Mouse (Mus musculus) lung, postnatal 10 days (tissue): ENCODE data around the gene Gm10197.
A peak's percentile ranks its signal among the peaks of the same experiment; 100 is the strongest.

ENCODE experiments used
- DNase-seq: peaks from one replicate; pipeline ENCODE4 v3.0.0; 2021

Gm10197 gene

DNA sequence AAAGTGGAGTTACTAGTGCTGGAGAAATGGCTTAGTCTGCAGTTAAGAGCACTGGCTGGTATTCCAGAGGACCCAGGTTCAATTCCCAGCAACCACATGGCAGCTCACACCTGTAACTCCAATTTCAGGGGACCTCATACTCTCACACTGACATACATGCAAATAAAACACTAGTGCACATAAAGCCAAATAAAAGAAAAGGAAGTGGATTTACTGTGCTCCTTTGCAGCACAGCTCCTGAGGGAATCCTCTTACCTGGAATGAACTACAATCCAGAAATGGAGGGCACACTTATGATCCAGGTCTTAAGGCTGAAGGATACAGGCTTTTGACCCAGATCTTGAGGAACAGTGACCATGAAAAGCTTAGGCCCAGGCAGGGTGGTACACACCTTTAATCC is 22.1 kb upstream of the Gm10197 start:
- DNase-seq = no peak

GRCm38 (mm10) chr19:53392781-53393343 is 21.3 kb upstream of the Gm10197 start:
- DNase-seq = no peak

DNA sequence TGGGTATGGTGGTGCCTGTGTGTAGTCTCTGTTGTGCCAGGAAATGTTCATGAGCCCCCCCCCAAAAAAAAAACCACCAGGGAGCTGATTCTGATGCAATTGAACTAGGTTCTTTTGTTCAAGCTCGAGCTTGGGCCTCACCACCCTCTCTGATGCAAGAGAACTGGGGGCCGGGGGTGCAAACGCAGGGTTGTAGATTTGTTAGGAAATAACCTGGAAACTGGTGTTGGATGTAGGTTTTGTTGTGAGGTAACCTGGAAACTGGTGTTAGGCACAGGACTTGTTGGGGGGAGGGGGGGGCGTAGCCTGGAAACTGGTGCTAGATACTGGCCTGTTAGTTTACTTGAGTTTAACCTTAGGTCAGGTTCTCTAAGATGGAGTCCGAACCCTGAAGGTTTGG is 20.2 kb upstream of the Gm10197 start:
- DNase-seq = no peak

- DNase-seq = no peak
Observed at GRCm38 (mm10) chr19:53391386-53391785, 19.8 kb upstream of the Gm10197 start.

DNA sequence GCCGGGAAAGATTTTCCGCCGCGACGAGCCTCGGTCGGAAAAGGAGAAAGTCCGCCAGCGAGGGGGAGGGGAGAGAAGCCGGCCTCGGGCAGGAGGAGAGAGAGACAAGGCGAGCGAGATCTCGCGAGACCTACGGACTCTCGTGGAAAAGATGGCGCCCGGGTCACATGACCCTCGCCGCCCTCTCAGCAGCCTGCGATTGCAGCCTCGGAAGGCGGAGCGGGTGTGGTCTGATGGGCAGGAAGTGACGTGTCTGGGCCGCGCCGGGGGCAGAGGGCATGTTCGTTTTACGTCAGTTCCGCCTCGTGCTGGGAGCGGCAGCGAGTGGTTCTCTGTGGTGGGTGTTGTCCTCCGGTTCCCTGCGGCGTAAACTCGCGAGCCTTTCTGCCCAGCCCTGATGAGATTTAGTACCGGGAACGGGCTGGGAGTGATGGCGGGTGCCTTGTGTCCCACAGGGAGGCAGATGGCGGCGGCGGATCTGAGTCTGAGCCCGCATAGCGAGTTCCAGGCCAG is 19.0 kb upstream of the Gm10197 start, which contains the start of gene Smndc1:
Smndc1 (minus strand) TSS at position 84 of the 513 bp plus-strand sequence.
- peak; percentile 100 for DNase-seq

DNA sequence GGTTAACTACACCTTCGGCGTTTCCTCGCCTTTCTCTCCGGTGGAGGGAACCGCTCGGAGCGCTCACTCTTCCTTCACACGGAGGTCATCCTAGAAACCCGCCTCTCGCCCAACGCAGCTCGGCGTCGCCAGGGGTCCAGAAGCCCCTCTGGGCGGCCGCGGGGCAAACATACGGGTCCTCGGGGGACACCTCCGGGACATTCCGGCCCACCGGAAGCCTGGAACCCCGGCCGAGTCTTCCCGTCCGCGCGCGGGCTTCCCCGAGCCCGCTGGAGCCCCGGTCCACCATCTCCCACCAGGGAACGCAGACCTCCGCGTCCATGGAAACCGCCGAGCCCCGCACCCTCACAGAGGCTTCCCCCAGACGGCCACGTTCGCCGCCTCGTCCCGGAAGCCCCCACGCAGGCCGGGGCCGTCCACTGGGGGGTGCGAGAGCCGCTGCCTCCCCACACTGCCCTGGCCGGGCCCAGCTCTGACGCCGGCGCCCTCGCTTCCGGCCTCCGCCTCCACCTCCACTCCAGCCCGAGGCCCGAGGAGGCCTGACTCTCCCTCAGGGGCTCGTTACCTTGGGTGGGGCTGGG is 18.4 kb upstream of the Gm10197 start:
- DNase-seq = no peak

GRCm38 (mm10) chr19:53389417-53389816 is 17.9 kb upstream of the Gm10197 start:
- no peak for DNase-seq

- no peak for DNase-seq
Observed at GRCm38 (mm10) chr19:53383336-53383735, 11.8 kb upstream of the Gm10197 start.

- DNase-seq = no peak
Observed at GRCm38 (mm10) chr19:53378421-53378820, 6.9 kb upstream of the Gm10197 start.

DNA sequence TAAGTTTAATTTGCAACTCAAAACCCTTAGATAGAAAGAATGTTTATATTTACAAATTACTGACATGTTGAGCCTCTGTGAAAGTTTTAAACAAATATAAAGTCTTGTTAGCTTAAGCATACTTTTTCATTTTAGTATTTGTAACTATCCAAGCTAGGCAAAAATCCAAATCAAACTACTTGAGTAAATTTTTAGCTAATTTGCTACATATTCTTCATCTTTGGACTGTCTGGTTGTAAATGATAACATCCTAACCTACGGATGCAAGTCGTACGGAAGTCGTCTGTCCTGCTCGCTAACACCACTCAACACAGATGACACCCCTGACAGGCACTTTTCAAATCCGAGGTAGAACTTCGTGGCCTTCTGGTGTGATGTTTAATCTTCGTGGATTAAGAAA is 6.1 kb upstream of the Gm10197 start:
- no peak for DNase-seq

- DNase-seq = no peak
Observed at GRCm38 (mm10) chr19:53375816-53376215, 4.2 kb upstream of the Gm10197 start.

GRCm38 (mm10) chr19:53375299-53375698 is 3.7 kb upstream of the Gm10197 start:
- DNase-seq = no peak

DNA sequence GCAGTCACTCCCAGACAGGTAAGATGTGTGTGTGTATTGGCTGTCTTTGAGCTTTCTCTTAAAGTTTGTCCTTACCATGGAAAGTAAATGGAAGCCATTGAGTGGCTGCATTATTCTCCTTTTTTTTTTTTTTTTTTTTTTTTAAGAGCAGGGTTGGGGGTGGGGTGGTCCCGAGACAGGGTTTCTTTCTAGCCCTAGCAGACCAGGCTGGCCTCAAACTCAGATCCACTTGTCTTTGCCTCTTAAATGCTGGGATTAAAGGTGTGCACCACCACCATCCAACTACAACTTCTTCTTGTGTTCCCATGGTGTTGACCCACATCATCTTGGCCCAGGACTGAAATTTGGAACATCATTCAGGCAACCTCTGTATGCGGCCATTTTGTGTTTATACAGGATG is 2.0 kb upstream of the Gm10197 start:
- no peak for DNase-seq

DNA sequence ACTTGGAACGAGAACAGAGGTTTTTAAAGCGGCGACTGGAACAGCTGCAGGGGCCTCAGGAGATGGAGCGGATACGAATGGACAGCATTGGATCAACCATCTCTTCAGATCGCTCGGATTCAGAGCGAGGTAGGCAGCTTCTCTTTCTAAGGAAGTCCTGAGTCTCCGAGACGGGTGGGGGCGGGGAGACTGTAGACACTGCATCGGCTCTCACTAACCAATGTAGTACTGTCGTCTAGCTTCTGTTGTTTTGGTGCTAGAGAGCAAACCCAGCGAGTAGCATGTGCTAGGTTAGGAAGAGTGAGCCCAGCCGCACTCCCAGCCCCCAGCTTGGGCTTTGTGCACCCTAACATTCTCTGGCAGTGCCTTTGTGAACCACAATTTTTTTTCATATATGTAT is 1.3 kb downstream of the Gm10197 start:
- no peak for DNase-seq

DNA sequence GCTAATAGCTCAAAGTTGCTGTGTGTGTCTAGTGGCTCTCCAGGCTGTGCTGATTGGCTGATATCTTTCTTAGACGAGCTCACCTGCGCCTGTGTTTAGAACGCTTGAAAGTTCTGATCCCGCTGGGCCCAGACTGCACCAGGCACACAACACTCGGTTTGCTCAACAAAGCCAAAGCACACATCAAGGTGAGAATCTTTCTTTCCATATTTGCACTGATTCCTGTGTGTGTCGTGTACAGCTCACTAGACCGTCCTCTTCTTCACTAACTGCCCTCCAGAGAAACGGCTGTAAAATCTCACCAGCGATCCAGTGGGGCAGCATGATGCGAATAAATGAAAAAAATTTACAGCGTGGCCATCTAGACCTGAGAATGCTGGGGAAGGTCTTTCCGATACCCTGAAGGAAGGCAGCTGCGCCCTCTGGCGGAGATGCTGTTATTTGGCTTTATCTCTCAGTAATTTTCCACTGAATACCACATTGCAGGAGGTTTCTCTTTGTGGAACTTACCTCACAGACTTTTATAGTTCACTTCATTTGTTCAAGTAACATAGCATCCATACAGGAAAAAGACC is 2.0 kb downstream of the Gm10197 start:
- DNase-seq = peak; percentile 86

DNA sequence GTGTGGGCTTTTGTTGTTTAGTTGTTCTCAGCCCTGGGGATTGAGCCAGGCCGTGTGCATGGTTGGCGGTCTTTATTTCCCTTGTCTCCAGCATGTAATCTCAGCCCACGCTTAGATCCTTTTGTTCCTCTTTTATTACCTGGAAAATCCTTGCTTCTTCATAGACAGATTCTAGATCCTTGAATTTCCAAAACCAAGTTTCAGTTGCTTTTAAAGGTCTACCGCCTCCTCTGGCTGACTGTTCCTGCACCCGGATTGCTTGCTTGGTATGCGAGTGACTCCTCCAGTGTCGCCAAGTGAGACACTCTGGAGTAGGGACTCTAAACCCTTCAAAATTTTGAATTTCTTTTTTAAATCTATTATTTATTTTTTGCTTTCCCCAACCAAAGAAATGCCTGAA is 4.7 kb downstream of the Gm10197 start:
- no peak for DNase-seq

GRCm38 (mm10) chr19:53366057-53366775 is 5.3 kb downstream of the Gm10197 start:
- DNase-seq = no peak

- peak; percentile 79 for DNase-seq
Observed at GRCm38 (mm10) chr19:53364963-53365362, 6.6 kb downstream of the Gm10197 start.

GRCm38 (mm10) chr19:53364551-53364950 is 7.0 kb downstream of the Gm10197 start:
- no peak for DNase-seq

DNA sequence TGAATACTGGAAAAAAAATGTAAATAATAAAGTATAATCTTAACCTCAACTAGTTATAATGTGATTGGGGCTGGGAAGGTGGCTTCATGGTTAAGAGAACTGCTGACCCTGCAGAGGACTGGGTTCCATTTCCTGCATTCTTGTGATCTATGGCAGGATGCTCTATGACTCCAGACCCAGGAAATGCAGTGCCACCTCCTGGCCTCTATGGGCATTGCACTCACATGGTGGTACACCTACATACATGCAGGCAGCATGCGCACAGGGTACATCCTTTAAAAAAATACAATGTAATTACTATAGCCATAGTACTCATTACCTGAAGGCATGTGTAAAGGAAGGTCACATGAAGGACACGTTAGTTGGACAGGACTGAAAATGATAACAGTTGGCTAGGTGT is 8.6 kb downstream of the Gm10197 start:
- peak; percentile 55 for DNase-seq

- no peak for DNase-seq
Observed at GRCm38 (mm10) chr19:53360265-53360958, 11.2 kb downstream of the Gm10197 start.

DNA sequence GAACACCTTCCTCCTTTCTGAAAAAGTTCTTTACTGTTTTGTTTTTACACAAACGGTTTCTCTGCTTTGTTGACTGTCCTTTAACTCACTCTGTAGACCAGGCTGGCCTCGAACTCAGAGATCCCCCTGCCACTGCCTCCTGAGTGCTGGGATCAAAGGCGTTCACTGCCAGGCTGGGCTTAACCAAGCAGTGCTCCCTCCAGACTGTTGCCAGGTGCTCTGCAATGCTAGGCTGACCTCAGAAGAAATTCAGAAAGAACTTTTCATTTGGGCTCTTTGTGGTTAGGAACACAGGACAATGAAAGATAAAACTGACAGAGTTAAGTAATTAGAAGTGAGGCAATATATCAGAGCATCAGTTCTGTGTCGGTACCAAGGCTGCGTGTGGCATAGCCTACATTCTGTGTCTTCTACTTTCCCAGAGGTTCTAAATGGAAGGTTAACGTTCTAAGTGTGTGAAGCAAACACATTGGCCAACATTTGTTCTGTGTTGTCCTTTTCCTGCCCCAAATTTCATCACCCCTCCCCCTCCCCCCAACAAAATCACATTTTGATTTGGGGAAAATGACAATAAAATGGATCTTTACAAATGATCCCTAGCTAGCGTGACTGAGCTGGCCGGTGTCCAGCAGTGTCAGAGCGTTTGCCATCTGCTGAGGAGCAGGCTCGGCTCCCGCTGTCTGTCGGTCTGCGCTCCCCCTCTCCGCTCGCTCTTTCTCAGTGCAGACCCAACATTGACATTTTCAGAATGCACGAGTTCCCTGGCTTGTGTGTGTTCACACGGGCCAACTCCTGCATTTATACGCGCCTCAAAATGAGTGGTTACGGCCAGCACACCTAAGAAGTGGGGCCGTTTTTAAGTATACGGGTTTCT is 12.2 kb downstream of the Gm10197 start:
- DNase-seq = peak; percentile 51
